Mouse (Mus musculus): ENCODE data around the gene Ppp6r2. TPM values are rescaled to one million over a fixed set of nuclear protein-coding genes. Genes with fewer than 3 reads are reported as not detected.
A peak's percentile ranks its signal among the peaks of the same experiment; 100 is the strongest.

Ppp6r2 gene
- total and polyA plus RNA-seq, 2 experiments from 2014 or later: 87.1 to 225 TPM

- Histone ChIP-seq H3K36me3 (ENCODE audit: insufficient read depth, low read length) (no peaks in the 10 kb centered on the region), H3K9me3 (ENCODE audit: low read length) (no peaks in the 10 kb centered on the region), H3K4me1 (ENCODE audit: insufficient read depth, low read length) (peaks cover 12% of the 10 kb centered on the region), H3K27me3 (ENCODE audit: insufficient read depth, low read length) (no peaks in the 10 kb centered on the region), H3K4me2 (ENCODE audit: low read depth, low read length, poor library complexity, severe bottlenecking) (peak within 1 kb of the TSS; percentile 89), H3K9ac (replicated peaks; ENCODE audit: low read length, poor library complexity, severe bottlenecking) (peak within 1 kb of the TSS; percentile 71), H3K4me3 (ENCODE audit: low read depth, low read length) (peak within 1 kb of the TSS; percentile 87), H3K27ac (ENCODE audit: low read depth, low read length) (peak within 1 kb of the TSS; percentile 64)
- ATAC-seq (ENCODE audit: low FRiP score) (peak; percentile 99), DNase-seq (ENCODE audit: low spot score) (peak; percentile 98)
- TF ChIP-seq CTCF (IDR thresholded peaks at IDR 0.05): peak; percentile 27; the same call in 1 of the 2 replicates
- WGBS: 2% methylated on average over 34 of the region's 37 CpGs
Measured at GRCm38 (mm10) chr15:89315190-89315731, 103.9 kb downstream of the Ppp6r2 start, which contains the start of gene Sbf1. Sbf1 (minus strand) TSS chr15:89315311.

- H3K27ac ChIP-seq (ENCODE audit: low read depth, low read length): no peak overlapping the region
- no peak overlapping the region for H3K9ac ChIP-seq (replicated peaks; ENCODE audit: low read length, poor library complexity, severe bottlenecking)
- H3K36me3 ChIP-seq (ENCODE audit: insufficient read depth, low read length): no peaks in the 10 kb centered on the region
- no peak overlapping the region for H3K4me3 ChIP-seq (ENCODE audit: low read depth, low read length)
- no peaks in the 10 kb centered on the region for H3K27me3 ChIP-seq (ENCODE audit: insufficient read depth, low read length)
- 65% methylated on average over 11 of the region's 11 CpGs for WGBS
- H3K4me1 ChIP-seq (ENCODE audit: insufficient read depth, low read length): peaks cover 12% of the 10 kb centered on the region
- H3K9me3 ChIP-seq (ENCODE audit: low read length): no peaks in the 10 kb centered on the region
- peak; percentile 44 for TF ChIP-seq CTCF (IDR thresholded peaks at IDR 0.05)
- H3K4me2 ChIP-seq (ENCODE audit: low read depth, low read length, poor library complexity, severe bottlenecking): no peak overlapping the region
- DNase-seq (ENCODE audit: low spot score): no peak
- no peak for ATAC-seq (ENCODE audit: low FRiP score)
Measured at GRCm38 (mm10) chr15:89316146-89316545, 104.8 kb downstream of the Ppp6r2 start.

DNA sequence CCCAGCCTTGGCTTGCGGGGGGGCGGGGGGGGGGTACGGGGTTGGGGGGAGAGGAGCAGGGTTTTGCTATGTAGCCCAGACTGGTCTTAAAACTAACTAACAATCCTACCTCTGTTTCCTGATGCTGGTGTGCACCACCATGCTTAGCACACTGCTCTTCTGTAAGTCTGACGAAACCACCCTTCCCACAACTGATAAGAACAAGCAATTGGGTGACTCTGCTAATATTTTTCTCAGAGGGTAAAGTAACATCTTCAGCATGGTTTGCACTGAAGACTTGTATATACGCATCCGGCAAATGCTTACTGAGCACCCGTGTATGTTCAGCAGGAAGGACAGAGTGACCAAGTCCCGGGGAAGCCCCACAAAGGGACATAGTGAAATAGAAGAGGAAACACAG, 109.9 kb downstream of the Ppp6r2 start:
- no peak overlapping the region for H3K4me3 ChIP-seq (ENCODE audit: low read depth, low read length)
- no peaks in the 10 kb centered on the region for H3K9me3 ChIP-seq (ENCODE audit: low read length)
- no peak overlapping the region for H3K9ac ChIP-seq (replicated peaks; ENCODE audit: low read length, poor library complexity, severe bottlenecking)
- ATAC-seq (ENCODE audit: low FRiP score) (no peak), DNase-seq (ENCODE audit: low spot score) (no peak)
- WGBS: 84% methylated on average over 8 of the region's 8 CpGs
- H3K4me1 ChIP-seq (ENCODE audit: insufficient read depth, low read length): no peaks in the 10 kb centered on the region
- no peak for TF ChIP-seq CTCF (IDR thresholded peaks at IDR 0.05)
- H3K27me3 ChIP-seq (ENCODE audit: insufficient read depth, low read length): peaks cover 11% of the 10 kb centered on the region; the same call in 1 of the 2 replicates
- no peak overlapping the region for H3K4me2 ChIP-seq (ENCODE audit: low read depth, low read length, poor library complexity, severe bottlenecking)
- no peak overlapping the region for H3K27ac ChIP-seq (ENCODE audit: low read depth, low read length)
- no peaks in the 10 kb centered on the region for H3K36me3 ChIP-seq (ENCODE audit: insufficient read depth, low read length)

DNA sequence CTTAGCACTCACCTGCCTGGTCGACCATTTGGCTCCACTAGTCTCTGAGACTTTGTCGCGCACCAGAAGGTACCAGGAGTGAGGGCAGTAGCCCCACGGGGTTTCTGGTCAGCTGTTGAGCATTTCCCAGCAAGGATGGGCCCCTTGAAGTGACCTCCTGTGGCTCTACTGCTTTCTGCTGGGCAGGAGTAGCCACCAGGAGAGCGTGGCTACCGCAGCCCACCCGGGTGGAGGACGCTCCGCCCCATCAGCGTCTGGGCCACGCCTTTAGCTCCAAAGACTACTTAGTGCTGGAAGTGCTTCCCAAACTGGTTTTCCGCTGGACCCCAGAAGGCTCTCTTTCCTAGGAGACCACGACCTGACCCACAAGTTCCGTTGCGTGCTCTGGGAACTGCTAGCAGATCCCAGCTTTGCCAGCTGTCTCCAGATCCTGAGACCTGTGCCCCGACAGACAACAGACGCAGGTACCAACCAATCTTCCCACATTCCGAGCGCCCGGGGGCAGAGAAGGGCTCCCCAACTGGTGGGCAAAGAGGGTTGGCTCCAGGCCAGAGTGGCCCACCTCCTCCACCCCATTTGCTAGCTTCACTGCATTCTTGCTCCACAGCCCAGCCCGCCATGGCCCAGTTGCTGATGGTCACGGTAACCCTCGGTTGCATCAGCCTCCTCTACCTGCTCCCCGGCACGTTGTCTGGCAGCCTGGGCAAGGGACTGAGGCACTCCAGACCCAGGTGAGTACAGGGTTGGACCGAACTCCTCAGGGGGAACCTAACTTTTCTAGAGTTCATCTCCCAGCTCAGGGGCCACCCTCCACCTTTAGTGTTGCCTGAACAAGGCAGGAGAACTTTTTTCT, 111.5 kb downstream of the Ppp6r2 start, which contains the start of gene Adm2:
Gene Adm2, plus strand, starts transcription at position 51 of the 853 bp plus-strand sequence.
- no peak for TF ChIP-seq CTCF (IDR thresholded peaks at IDR 0.05)
- Histone ChIP-seq H3K4me2 (ENCODE audit: low read depth, low read length, poor library complexity, severe bottlenecking) (no peak within 1 kb of the TSS), H3K36me3 (ENCODE audit: insufficient read depth, low read length) (no peaks in the 10 kb centered on the region), H3K27me3 (ENCODE audit: insufficient read depth, low read length) (peaks cover 11% of the 10 kb centered on the region; the same call in 1 of the 2 replicates), H3K9me3 (ENCODE audit: low read length) (no peaks in the 10 kb centered on the region), H3K4me1 (ENCODE audit: insufficient read depth, low read length) (no peaks in the 10 kb centered on the region), H3K27ac (ENCODE audit: low read depth, low read length) (no peak within 1 kb of the TSS), H3K9ac (replicated peaks; ENCODE audit: low read length, poor library complexity, severe bottlenecking) (no peak within 1 kb of the TSS), H3K4me3 (ENCODE audit: low read depth, low read length) (no peak within 1 kb of the TSS)
- ATAC-seq (ENCODE audit: low FRiP score): no peak
- 9% methylated on average over 26 of the region's 26 CpGs for WGBS
- DNase-seq (ENCODE audit: low spot score): no peak

DNA sequence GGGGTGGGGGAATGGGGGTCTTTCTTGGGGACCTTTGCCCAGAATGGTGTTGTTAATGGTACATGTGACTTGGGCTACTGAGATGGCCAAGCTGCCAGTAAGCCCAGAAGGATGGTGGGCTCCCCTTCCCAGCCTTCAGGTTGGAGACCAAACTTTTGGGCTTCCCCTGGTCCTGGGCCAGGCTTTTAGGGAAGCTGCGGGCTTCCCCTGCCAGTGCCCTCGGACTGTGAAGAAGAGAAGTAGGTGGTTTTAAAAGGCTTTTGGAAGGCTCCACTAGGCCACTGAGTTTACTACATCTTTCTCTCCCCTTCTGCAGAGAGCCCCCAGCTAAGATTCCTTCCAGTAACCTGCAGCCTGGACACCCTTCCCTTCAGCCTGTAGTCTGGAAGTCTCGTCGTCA, 112.3 kb downstream of the Ppp6r2 start:
- Histone ChIP-seq H3K4me1 (ENCODE audit: insufficient read depth, low read length) (no peaks in the 10 kb centered on the region), H3K4me2 (ENCODE audit: low read depth, low read length, poor library complexity, severe bottlenecking) (no peak overlapping the region), H3K4me3 (ENCODE audit: low read depth, low read length) (no peak overlapping the region), H3K27ac (ENCODE audit: low read depth, low read length) (no peak overlapping the region), H3K36me3 (ENCODE audit: insufficient read depth, low read length) (no peaks in the 10 kb centered on the region), H3K27me3 (ENCODE audit: insufficient read depth, low read length) (peaks cover 11% of the 10 kb centered on the region; the same call in 1 of the 2 replicates), H3K9me3 (ENCODE audit: low read length) (no peaks in the 10 kb centered on the region), H3K9ac (replicated peaks; ENCODE audit: low read length, poor library complexity, severe bottlenecking) (no peak overlapping the region)
- no peak for TF ChIP-seq CTCF (IDR thresholded peaks at IDR 0.05)
- 88% methylated on average over 4 of the region's 4 CpGs for WGBS
- no peak for DNase-seq (ENCODE audit: low spot score)
- ATAC-seq (ENCODE audit: low FRiP score): no peak

DNA sequence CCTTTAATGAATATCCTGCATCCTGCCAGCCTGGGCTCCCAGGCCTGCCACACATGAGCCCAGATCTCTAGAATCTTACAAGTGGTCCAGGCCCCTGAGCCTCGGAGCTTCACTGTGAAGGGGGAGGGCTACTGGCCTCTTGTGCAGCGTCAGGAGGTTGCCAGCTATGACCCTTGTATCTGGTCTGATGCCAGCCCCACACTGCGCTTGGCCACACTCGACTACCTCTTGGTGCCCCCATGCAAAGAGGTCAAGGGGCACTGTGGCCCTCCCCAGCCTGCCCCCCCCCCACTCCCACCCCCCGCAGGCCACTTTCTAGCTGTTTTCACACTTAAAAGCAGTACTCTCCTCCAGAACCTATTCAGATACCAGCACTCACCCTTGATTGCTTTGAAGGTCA, 115.1 kb downstream of the Ppp6r2 start:
- Histone ChIP-seq H3K4me1 (ENCODE audit: insufficient read depth, low read length) (no peaks in the 10 kb centered on the region), H3K36me3 (ENCODE audit: insufficient read depth, low read length) (no peaks in the 10 kb centered on the region), H3K4me3 (ENCODE audit: low read depth, low read length) (no peak overlapping the region), H3K27ac (ENCODE audit: low read depth, low read length) (no peak overlapping the region), H3K4me2 (ENCODE audit: low read depth, low read length, poor library complexity, severe bottlenecking) (no peak overlapping the region), H3K9me3 (ENCODE audit: low read length) (no peaks in the 10 kb centered on the region), H3K9ac (replicated peaks; ENCODE audit: low read length, poor library complexity, severe bottlenecking) (no peak overlapping the region), H3K27me3 (ENCODE audit: insufficient read depth, low read length) (peaks cover 11% of the 10 kb centered on the region; the same call in 1 of the 2 replicates)
- no peak for DNase-seq (ENCODE audit: low spot score)
- no peak for TF ChIP-seq CTCF (IDR thresholded peaks at IDR 0.05)
- no peak for ATAC-seq (ENCODE audit: low FRiP score)
- 70% methylated on average over 5 of the region's 5 CpGs for WGBS

All from midbrain, postnatal 0 days (tissue).